In genomic region chr7:88276914-88277765, GRCm38 (mm10) we compare ENCODE assay signal across 8 mouse cellular contexts. TPM values are rescaled to one million over a fixed set of nuclear protein-coding genes. Genes with fewer than 3 reads are reported as not detected.
DNase-seq lines count a peak whose midpoint lies in the region; ATAC-seq and TF ChIP-seq lines count a peak whose summit lies in the region.

No protein-coding gene starts in this region.

- no peaks in the 10 kb centered on the region for H3K36me3 ChIP-seq in lung, embryonic 14.5 days (ENCODE audit: insufficient read depth)

- H3K27ac ChIP-seq in cortical plate, adult 2 months (ENCODE audit: insufficient read depth, low read length) = peak overlapping the region; percentile 71; the same call in 1 of the 2 replicates
- peak overlapping the region; percentile 9; the same call in 1 of the 2 replicates for H3K27ac ChIP-seq in lung, embryonic 14.5 days (ENCODE audit: low read depth)
- H3K27ac ChIP-seq in olfactory bulb, adult 2 months (ENCODE audit: insufficient read depth, low read depth, low read length) = no peak overlapping the region

- H3K27me3 ChIP-seq in lung, embryonic 14.5 days (ENCODE audit: insufficient read depth, low read length) = no peaks in the 10 kb centered on the region

- TF ChIP-seq POLR2A in cortical plate, adult 2 months (IDR thresholded peaks at IDR 0.05; ENCODE audit: extremely low read depth, insufficient read depth, low read length) = no peak
- TF ChIP-seq POLR2A in olfactory bulb, adult 2 months (IDR thresholded peaks at IDR 0.05; ENCODE audit: insufficient read depth, low read depth, low read length) = no peak

- no peaks in the 10 kb centered on the region; the same call in 1 of the 2 replicates for H3K4me1 ChIP-seq in cortical plate, adult 2 months (ENCODE audit: control insufficient read depth, insufficient read depth, low read length)
- no peaks in the 10 kb centered on the region; the same call in 1 of the 2 replicates for H3K4me1 ChIP-seq in lung, embryonic 14.5 days (ENCODE audit: insufficient read depth)
- H3K4me1 ChIP-seq in olfactory bulb, adult 2 months (ENCODE audit: control insufficient read depth, insufficient read depth, low read length) = peaks cover 6% of the 10 kb centered on the region

- 41% methylated on average over 7 of the region's 7 CpGs for WGBS in lung, embryonic 14.5 days
- 47% methylated on average over 7 of the region's 7 CpGs for WGBS in olfactory bulb, adult 2 months

- peak; percentile 6 for DNase-seq in kidney, adult 18-20 months
- no peak for DNase-seq in kidney, postnatal 14 days
- no peak for DNase-seq in lung, embryonic 14.5 days
- DNase-seq in left cerebral cortex, adult 11 months (ENCODE audit: low spot score) = no peak
- DNase-seq in right cerebral cortex, postnatal 14 days = no peak

- H3K4me3 ChIP-seq in cortical plate, adult 2 months (ENCODE audit: insufficient read depth, low read length) = peak overlapping the region; percentile 32; the same call in 1 of the 2 replicates
- peak overlapping the region; percentile 56 for H3K4me3 ChIP-seq in lung, embryonic 14.5 days (ENCODE audit: low read depth, low read length)
- H3K4me3 ChIP-seq in olfactory bulb, adult 2 months (ENCODE audit: insufficient read depth, low read depth, low read length) = peak overlapping the region; percentile 46; the same call in 1 of the 2 replicates

- no peak for TF ChIP-seq CTCF in cortical plate, adult 2 months (IDR thresholded peaks at IDR 0.05; ENCODE audit: extremely low read depth, insufficient read depth, low read length)
- TF ChIP-seq CTCF in lung, embryonic 14.5 days (IDR thresholded peaks at IDR 0.05; ENCODE audit: low read depth) = no peak
- TF ChIP-seq CTCF in olfactory bulb, adult 2 months (IDR thresholded peaks at IDR 0.05; ENCODE audit: insufficient read depth, low read depth, low read length) = no peak

- H3K9me3 ChIP-seq in lung, embryonic 14.5 days (ENCODE audit: low read depth, low read length) = no peaks in the 10 kb centered on the region

- H3K9ac ChIP-seq in lung, embryonic 14.5 days = peak overlapping the region; percentile 77; the same call in 1 of the 2 replicates

- peak overlapping the region; percentile 92 for H3K4me2 ChIP-seq in lung, embryonic 14.5 days

- ATAC-seq in hematopoietic stem cell, adult 5-6 weeks (replicated peaks in 1 of 2; ENCODE audit: insufficient read depth in 1 of 2, low FRiP score in 2 of 2, low TSS enrichment in 1 of 2, low read depth in 1 of 2, poor library complexity in 2 of 2, severe bottlenecking in 2 of 2) = peak; percentile 51 to 69
- ATAC-seq in lung, embryonic 14.5 days (ENCODE audit: insufficient read depth) = no peak

RNA-seq across cellular contexts. Expression of gene Ctsc, which starts 0.7 kb away (rescaled TPM):
- 5.3 and 5.7 TPM in 2 replicates for polyA plus RNA-seq in cortical plate, adult 2 months (2012; rRNA removed)
- total RNA-seq in hematopoietic stem cell, adult 5-6 weeks (2017) = 53.5 and 55.9 TPM in 2 replicates
- 92.5 and 92.6 TPM in 2 replicates for polyA plus RNA-seq in lung, embryonic 14.5 days (2014; fragmentation: Nextera tagmentation; extraction: Ambion mirVana)
- polyA plus RNA-seq in olfactory bulb, adult 2 months (2012; ENCODE audit: insufficient read depth, insufficient read length, low replicate concordance, missing spikeins) = not detected in 2 replicates
